Mouse (Mus musculus): ENCODE data around the gene Oprl1.

The Oprl1 gene

GRCm38 (mm10) chr2:181714903-181715326 lies at the start of gene Oprl1:
Gene Oprl1, plus strand, starts transcription at chr2:181715016.
- DNase-seq = no peak

DNA sequence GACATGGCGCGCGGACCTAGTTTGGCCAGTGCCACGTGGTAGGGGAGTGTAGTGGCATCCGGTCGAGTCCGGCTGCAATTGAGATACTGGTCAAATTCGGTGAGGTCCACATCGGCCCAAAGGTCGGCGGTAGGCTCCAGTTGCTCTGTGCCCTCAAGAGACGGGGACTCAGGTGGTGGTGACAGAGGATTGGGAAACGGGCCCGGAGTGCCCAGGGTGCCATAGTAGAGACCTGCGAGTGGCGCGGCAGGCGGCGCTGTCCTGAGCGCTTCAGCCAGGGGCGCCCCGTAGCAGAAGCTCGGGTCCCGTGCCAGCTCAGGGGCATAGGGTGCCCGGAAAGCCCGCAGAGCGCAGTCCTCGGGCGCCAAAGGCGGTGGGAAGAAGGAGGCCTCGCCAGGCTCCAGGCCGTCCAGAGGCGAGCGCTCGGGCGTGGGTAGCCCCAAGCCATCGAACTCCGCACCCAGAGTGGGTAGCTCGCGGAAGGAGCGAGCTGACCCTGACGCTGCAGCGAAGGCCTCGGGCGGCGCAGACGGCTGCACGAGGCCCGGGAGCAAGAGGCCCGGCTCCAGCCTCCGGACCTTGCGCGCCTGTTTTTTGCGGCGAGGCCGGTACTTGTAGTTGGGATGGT lies 44.4 kb upstream of the Oprl1 start:
- no peak for DNase-seq

DNA sequence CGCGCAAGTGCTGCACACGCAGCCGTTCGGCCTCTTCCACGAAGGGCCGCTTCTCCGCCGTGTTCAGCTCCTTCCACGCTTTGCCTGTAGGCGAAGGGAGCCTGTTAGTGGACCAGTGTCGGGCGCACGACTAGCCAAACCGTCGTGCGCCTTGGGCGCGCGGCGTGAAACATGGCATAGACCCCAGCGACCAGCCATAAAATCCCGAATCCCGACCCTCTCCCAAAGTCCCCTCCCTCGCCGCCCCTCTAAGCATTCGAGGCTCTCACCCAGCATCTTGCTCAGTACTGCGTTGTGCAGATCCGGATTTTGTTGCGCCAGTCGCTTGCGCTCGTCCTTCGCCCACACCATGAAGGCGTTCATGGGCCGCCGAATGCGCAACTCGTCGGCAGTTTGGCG lies 43.9 kb upstream of the Oprl1 start:
- no peak for DNase-seq

DNA sequence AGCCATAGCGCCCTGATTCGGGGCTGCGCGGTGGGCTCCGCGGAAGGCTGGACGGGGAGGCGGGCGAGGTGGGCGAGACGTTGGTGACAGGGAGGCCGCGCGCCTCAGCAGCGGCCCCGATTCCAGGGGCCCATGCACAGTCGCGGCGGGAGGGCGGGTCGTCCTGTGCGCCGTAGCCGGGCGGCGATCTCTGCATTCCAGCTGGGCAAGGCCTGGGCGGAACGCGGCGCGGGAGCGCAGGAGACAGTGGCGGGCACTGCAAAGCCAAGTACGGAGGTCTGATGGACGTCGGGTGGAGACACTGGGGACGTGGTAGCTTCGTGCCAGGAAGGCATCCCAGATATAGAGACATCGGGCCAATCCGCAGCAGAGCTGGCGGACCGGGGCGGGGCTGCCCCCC lies 43.5 kb upstream of the Oprl1 start, which contains the start of gene Sox18:
Gene Sox18, minus strand, starts transcription at position 315 of the 400 bp plus-strand sequence.
- peak; percentile 60 for DNase-seq

DNA sequence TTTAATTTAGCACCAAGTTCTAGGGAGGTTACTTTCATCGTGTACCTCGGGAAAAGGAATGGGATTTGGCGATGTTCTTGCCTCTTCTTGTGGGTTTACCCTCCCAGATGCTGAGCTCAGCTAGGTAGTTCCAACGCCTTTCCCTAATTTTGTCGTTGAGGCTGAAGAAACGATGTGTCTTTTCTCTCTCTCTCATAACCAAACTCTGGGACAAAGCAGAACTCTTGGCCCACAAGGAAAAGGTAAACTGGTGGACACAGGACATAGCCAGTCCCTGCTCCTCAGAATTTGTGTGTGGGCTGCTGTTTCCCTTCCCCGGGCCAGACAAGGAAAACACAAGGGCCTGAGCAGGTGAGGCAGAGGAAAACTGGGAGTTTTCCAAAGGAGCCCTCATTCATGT lies 42.8 kb upstream of the Oprl1 start:
- DNase-seq = no peak

- DNase-seq = no peak
Observed at GRCm38 (mm10) chr2:181673501-181673900, 41.3 kb upstream of the Oprl1 start.

DNA sequence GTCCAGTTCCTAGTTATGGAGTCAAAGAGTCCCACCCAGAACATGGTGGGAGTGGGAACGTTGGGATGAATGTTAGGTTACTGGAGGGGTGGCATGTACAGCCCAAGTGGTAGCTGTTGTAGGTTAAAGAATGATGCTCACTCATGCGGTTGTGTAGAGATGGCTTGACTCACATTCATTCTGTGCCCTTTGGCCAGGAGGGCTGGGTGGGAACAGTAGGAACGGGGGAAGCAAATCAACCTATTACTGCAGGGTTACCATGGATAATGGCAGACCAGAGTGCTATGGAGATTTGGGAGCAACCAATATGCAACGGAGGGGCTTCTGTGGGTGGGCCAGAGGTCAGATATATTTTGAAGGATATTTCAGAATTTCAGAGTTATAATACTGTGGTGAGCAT lies 39.9 kb upstream of the Oprl1 start:
- no peak for DNase-seq

DNA sequence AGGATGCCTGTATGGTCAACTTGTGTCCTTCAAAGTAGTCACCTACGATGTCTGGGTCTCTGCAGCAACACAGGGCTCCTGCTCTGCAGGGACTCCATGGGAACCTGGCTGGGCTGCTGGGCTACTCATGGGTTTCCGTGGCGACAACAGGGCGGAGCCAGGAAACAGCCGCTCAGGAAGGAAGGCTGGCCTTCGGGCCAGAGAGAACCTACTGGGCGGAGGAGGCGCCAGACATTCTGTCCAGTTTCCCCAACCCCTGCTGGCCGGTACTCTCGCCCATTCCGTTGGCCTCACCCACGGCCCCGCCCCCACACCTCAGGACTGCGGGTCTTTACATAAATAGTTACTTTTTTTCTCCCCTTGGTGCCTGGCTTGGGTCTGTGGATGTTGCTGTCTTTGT lies 39.4 kb upstream of the Oprl1 start:
- DNase-seq = peak; percentile 87

DNA sequence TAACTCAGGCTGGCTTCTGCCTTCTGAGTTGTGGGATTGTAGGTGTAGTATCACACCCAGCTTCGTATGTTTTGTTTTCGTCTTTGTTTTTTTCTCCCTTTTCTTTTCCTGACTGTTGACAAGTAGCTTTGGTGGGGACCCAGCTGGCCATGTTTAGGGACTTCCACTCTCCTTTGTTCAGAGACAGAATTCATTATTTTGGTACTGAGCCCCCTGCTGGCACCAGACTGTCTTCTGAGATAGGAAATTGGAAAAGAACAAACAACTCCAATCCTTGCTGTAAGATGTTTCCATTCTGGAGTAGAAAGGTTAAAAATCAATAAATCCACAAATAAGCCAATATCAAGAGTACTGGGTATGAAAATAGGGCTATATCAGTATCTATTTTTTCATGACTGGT lies 38.4 kb upstream of the Oprl1 start:
- no peak for DNase-seq

- DNase-seq = peak; percentile 71
Observed at GRCm38 (mm10) chr2:181677096-181677754, 37.6 kb upstream of the Oprl1 start.

- peak; percentile 64 for DNase-seq
Observed at GRCm38 (mm10) chr2:181677755-181678098, 37.1 kb upstream of the Oprl1 start.

GRCm38 (mm10) chr2:181678780-181679179 lies 36.0 kb upstream of the Oprl1 start:
- DNase-seq = peak; percentile 87

GRCm38 (mm10) chr2:181679951-181680715 lies 34.7 kb upstream of the Oprl1 start, which contains the start of gene Tcea2:
Gene Tcea2, plus strand, starts transcription at chr2:181680310.
- DNase-seq = peak; percentile 81

DNA sequence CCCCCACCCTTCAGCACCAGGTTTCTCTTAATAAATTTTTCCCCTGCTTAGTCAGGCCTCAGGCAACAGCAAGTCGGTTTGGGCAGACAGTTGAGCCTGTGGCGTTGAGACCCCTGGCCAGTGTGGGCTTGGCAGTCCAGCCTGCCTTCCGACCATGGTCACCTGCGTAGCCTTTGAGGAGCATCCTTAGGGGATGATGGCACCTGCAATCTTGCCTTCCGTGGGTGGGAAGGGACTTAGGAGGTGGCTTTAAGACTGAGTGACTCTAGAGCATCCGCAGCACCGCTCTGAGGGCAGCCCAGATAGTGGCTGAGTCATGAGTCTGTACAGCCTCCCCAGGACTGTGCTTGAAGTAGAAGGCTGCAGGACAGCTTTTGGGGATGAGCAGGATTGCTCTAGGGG lies 34.1 kb upstream of the Oprl1 start:
- no peak for DNase-seq

GRCm38 (mm10) chr2:181681978-181682377 lies 32.8 kb upstream of the Oprl1 start:
- no peak for DNase-seq

- no peak for DNase-seq
Observed at GRCm38 (mm10) chr2:181683381-181683780, 31.4 kb upstream of the Oprl1 start.

GRCm38 (mm10) chr2:181684713-181685112 lies 30.1 kb upstream of the Oprl1 start:
- DNase-seq = no peak

DNA sequence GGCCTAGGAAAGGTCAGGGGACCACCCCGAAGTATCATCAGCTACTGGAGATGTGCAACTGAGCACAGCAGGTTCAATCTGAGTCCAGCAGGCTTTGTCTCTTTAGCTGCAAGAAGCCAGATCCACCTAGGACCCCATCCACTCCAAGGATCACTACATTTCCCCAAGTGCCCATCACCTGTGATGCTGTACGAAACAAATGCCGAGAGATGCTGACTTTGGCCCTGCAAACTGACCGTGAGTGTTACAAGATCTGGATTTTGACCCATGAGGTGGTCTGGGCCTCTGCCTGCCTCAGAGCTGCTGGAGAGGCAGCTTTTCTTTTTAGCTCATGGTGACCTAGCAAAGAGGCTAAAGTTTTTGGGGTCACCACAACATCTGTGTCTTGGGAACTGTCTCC lies 29.1 kb upstream of the Oprl1 start:
- DNase-seq = no peak

DNA sequence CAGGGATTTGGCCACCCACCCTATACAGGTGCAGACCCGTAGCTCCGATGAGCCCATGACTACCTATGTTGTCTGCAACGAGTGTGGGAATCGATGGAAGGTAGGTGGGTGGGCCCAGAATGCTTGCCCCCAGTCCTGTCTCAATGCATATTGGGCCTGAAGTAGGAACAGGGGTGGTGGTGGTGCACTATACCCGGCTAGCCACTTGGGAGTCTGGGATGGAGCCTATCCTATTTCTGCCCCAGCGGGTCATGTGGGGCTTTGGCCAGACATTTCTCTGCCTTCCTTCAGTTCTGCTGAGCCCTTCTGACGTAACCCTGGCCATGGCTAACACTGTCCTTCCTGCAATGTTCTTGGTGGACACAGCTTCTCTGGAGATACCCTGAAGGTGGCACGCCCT lies 27.2 kb upstream of the Oprl1 start:
- DNase-seq = no peak

- no peak for DNase-seq
Observed at GRCm38 (mm10) chr2:181689466-181690160, 25.2 kb upstream of the Oprl1 start.

GRCm38 (mm10) chr2:181691083-181691482 lies 23.7 kb upstream of the Oprl1 start:
- no peak for DNase-seq

DNA sequence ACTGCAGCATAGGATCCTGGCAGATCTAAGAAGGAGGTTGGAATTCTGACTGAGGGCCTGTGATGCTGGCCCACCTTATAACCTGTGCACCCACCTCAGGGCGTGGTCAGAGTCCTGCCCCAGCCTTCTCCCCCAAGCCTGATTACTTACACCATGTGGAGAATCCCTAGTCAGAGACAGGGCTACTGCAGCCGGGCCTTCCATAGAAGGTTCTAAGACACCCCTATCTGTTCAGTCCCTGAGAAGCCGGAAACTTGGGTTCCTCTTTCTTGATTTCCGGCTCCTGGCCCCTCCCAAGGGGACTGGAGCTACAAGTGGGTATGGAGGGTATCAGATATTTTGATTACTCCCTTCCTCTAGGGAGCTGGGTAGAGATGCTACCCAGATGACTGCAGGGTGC lies 23.2 kb upstream of the Oprl1 start:
- DNase-seq = no peak

- DNase-seq = no peak
Observed at GRCm38 (mm10) chr2:181692304-181692703, 22.5 kb upstream of the Oprl1 start.
